Mouse (Mus musculus) liver, adult 10 weeks (tissue): Measurements from ENCODE around the gene Gm11146. TPM values are rescaled to one million over a fixed set of nuclear protein-coding genes. Genes with fewer than 3 reads are reported as not detected.

Experiments used
- polyA plus RNA-seq: library from polyadenylated mRNA; stranded (reverse); fragments of 350-450 nt; fragmentation: Illumina TruSeq; extraction: RNeasy Lipid Tissue Mini Kit (QIAGEN cat#74804); gene quantifications from one replicate; pipeline ENCODE4 v1.2.3, GENCODE M21; 2014; ENCODE audit warnings: low read depth, low replicate concordance

The Gm11146 gene
- polyA plus RNA-seq: not detected

GRCm38 (mm10) chr16:77601994-77602393 lies at the start of gene Gm11146:
Gene Gm11146, minus strand, starts transcription at chr16:77602094.

